Mouse (Mus musculus) heart, adult 9 months (tissue): ENCODE results near the gene Ulk4.

Source experiments
- DNase-seq, 2 experiments: peaks; one replicate each; pipeline ENCODE4 v3.0.0; 2022; ENCODE audit warnings: low spot score in 2 of 2

The Ulk4 gene

GRCm38 (mm10) chr9:121192601-121193370 lies 84.2 kb downstream of the Ulk4 start:
- no peak for DNase-seq

DNA sequence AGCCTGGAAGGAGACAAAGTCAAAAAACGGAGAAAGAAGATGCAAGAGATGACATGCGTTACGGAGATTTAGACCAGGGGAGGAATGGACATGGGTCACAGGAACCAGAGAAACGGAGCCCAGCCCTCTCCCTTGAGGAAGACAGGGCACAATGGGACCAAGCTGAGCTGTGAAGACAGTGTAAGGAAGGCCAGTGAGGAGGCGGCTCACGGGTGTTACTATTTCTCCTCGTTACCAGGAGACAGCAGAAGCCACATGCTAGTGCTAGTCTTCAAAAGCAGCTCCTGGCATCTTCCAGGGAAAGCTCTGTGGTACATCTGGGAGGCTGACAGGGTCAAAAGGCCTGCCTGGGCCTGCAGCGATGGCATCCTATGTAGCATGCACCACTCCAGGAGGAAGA lies 89.2 kb downstream of the Ulk4 start:
- DNase-seq = no peak

DNA sequence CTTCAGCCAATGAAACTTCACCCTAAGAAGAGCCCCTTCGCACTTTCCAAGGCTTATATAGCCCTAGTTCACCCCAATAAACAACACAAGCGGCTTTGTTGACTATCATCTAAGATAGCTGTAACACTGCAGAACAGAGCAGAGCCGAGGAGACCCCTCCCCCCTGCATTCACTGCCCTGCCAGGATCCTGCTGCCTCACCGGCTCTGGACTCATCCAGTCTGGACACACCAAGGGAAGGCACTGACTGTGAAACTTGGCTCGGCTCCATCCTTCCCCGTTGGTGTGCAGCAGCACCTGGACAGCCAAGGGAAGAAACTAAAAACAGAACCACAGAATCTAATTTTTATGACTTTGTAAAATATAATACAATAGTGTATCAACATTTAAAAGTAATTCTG lies 91.2 kb downstream of the Ulk4 start:
- DNase-seq = no peak

GRCm38 (mm10) chr9:121176350-121176749 lies 100.6 kb downstream of the Ulk4 start:
- no peak for DNase-seq

- no peak for DNase-seq
Observed at GRCm38 (mm10) chr9:121175201-121175600, 101.8 kb downstream of the Ulk4 start.

GRCm38 (mm10) chr9:121172123-121172522 lies 104.9 kb downstream of the Ulk4 start:
- DNase-seq = no peak

GRCm38 (mm10) chr9:121171609-121172008 lies 105.4 kb downstream of the Ulk4 start:
- DNase-seq = no peak

DNA sequence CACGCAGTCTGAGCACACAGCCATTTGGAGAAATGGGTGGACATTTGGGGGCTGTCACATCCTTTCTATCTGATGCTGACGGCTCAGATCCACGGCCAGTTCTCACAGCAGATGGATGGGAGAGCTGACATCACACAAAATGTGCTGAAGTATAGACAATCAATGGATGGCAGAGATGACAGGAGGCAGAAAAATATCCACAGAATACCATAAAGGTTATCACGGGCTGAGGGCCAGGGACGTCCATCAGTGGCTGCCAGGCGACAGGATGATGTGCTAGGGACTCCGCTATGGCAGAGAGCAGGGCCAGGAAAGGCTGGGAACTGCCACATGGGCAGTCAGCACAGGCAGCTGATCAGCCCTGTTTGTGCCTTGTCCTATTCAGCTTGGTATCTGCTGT lies 112.4 kb downstream of the Ulk4 start:
- no peak for DNase-seq

- DNase-seq = no peak
Observed at GRCm38 (mm10) chr9:121162789-121163188, 114.2 kb downstream of the Ulk4 start.

DNA sequence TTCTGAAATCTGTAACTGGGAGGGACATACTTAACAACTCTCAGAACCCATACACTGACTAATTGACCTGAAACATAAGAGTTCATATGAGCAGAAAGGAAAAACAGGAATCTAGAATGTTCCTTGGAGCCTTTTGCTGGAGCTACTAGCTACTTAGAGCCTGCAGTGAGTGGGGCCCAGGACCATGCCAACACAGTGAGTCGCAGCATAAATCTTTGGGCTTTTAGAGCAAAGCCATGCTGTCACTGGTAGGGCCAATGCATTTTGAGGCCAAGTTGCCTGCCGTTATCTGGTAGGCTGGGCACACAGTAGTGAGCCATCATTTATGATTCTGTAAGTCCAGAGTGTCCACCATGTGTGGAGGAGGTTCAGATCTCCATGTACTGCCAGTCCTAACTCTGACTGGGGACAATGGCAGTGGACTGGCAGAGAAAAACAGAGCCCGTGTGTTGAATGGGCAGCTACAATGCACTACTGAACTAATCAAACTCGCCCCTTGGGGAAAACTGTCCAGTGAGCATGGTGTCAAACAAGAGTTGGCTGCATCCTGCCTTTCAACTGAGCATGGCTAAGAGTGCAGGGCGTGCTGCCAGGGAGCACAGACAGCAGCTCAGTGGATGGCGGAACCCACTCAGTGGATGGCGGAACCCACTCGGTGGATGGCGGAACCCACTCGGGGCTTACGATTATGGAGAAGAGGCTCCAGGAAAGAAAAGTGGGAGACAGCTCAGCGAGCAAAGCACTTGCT lies 115.0 kb downstream of the Ulk4 start:
- no peak for DNase-seq

DNA sequence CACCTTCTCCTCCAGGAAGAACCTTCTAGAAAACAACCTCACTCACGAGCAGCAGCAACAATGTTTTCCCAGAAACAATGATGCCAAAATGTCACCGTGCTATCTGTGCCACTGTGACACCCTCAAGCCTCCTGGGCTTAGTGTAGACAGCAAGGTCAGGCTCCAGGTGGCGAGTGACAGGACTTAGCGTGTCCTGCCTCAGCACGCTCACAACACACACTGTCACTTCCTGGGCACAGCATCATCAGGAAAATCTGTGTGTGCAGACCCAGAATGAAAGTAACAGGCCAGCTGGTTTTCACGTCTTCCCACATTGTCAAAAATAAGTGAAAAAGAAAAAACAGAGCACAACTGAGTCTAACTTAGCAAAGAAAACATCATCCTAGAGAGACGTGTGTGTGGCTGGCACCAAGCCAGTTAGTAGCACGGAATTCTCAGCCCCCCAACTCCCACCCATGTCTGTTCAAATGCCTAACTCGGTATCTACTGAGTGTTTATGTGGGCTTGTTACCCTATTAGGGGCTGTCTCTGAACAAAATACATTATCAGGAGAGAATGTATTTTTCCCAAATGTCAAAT lies 120.7 kb downstream of the Ulk4 start:
- no peak for DNase-seq

DNA sequence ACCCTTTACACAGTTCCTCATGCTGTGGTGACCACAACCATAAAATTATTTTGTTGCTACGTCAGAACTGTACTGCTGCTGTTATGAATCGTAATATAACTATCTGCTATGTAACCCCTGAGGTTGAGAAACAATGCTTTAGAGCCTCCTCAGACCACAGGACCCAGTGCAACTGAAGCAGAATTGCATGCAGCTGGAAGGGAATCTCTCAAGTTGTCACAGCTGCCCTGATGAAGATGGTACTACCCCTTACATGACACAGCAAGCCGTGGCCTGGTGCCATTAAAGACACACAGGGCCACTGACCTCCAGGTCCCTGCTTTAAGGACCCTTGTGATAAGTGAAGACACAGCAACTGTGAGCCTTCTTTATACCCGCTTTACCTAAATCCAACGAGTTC lies 123.7 kb downstream of the Ulk4 start:
- DNase-seq = no peak

DNA sequence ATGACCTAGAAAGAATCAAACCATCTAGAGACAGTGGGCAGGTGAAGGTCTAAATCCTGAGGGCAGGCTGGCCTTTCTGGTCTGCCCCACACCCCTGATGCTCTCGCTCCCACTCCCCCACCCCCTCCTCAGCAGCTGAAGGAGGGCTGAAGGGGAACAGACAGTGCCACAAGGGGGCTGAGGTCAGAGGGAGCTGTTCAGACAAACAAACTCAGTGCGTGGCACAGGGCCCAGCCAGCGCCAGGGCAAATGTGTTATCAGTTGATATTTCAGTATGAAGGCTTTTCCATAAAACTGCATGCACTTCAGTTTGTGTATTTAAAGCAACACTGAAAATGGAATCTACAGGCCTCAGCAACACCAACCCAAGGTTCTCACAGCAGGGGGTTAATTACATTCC lies 128.4 kb downstream of the Ulk4 start:
- DNase-seq = no peak

DNA sequence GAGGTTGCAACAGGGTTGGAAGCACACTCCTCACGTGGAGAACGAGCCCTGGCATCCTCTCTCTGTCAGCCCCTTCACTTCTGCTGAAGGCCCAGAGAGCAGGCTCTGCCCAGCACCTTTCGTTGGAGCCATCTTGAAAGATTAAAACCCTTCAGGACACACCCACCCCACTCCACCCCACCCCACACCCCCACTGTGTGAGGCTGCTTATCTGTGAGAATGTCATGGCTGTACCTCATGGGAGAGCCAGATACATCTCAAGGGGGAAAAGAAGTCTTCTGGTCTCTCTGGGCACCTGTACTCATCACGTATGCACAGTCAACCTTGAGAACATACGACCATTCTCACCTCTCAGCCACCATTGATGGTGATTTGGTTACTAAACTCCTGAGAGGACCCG lies 133.8 kb downstream of the Ulk4 start:
- DNase-seq = no peak

DNA sequence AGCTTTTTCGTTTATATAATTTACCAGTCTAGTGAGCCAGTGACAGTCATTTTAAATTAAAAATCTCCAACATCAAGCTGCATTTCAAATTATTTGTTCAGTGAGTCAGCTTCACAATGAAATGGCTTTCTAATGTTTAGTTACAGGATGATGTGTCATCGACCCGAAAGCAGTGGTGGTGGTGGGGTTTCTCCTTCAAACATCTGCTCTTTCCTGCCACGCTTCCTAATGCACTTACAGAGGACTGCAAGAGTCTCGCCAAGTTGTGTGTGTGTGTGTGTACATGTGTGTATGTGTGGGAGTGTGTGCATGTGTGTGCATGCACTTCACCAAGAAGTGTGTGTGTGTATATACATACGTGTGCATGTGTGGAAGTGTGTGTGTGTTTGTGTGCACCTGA lies 144.4 kb downstream of the Ulk4 start:
- no peak for DNase-seq

DNA sequence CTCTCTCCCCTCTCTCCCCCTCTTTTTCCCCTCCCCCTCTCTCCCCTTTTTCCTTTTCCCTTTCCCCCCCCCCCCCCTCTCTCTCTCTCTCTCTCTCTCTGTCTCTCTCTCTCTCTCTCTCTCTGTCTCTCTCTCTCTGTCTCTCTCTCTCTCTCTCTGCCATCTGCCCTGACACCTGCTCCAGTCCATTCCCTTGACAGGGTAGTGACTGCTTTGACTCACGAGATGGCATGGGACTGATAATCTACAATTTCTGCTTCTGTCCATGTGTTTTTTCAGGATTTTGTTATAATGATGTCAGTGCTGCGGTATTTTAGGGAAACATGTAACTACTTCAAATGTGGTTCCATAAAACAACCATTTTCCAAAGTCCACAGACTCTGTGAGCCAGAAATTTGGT lies 147.5 kb downstream of the Ulk4 start:
- DNase-seq = no peak

DNA sequence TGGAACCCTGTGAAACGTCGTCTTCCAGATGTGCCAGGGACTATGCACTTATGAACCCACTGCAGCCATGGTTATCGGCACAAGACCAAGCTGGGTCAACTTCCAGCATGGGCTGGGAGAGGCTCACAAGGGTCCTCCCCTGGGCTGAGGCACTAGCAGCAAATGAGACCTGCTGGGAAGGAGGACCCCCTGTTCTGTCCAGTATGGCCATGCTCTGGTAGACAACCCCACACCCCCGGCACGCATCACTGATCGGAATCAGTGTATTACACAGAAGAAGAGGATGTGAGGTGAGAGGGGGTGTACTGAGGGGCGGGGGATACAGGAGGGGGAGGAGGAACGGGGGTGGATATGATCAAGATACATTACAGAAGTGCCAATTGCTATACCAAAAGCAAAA lies 148.1 kb downstream of the Ulk4 start:
- DNase-seq = no peak

DNA sequence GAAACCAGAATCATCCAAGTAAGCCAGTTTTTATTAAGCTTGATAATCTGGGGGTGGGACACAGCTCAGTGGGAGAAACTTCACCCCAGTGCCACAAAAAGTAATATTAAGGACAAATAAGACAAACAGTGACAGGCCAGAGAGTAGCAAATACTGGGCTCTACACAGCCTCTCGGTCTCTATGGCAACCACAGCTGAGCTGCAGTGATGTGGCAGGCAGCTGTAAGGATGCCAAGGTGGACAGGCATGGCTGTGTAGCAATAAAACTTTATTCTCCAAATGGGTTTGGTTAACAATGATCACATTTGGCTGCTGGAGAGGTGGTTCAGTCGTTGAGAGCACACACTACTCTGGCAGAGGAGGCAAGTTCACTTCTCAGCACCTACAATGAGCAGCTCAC lies 150.0 kb downstream of the Ulk4 start:
- no peak for DNase-seq

- DNase-seq = no peak
Observed at GRCm38 (mm10) chr9:121124705-121125104, 152.3 kb downstream of the Ulk4 start.

DNA sequence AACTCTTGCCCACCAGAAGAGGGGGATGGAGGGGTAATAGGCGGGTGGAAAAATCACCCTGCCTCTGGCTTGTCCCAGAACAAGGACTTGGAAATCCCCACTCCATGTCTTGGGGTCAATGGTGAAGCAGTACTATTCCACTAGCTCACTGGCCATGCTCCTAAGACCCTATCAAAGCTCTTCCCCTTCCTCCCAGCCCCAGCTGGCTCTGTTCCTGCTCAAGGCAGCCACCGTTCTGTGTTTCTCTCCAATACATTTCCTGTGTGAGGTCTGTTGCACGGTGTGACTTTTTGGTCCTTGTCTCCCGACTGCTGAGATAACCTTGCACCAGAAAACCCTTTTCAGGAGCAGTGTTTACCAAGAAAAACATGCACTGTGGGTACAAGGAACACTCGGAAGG lies 155.0 kb downstream of the Ulk4 start:
- no peak for DNase-seq

DNA sequence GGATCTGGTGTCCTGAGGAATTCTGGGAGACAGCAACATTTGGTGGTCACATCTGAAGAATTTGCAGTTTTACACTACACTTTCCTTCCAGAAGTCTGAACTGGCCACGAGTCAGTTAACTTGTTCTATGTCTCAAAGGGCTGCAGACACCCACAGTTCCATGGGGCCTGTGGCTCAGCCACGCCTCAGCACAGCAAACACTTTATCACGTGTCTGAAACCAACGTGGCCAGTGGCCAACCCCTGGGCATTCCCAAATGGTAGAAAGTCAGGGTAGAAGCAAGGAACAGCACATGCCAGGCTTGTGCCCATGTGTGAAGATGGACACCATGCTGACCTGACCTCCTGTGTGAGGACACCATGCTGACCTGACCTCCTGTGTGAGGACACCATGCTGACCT lies 159.1 kb downstream of the Ulk4 start:
- DNase-seq = no peak

- no peak for DNase-seq
Observed at GRCm38 (mm10) chr9:121112131-121112530, 164.9 kb downstream of the Ulk4 start.

- peak; percentile 7 to 37 for DNase-seq
Observed at GRCm38 (mm10) chr9:121108110-121108509, 168.9 kb downstream of the Ulk4 start.
